Mouse (Mus musculus) right cerebral cortex, postnatal 10 days (tissue): ENCODE measurements around the gene Ppme1.

Experiments
- DNase-seq, 2 experiments: peaks; one replicate each; pipeline ENCODE4 v3.0.0; 2021; ENCODE audit warnings: low spot score in 2 of 2

The Ppme1 gene

DNA sequence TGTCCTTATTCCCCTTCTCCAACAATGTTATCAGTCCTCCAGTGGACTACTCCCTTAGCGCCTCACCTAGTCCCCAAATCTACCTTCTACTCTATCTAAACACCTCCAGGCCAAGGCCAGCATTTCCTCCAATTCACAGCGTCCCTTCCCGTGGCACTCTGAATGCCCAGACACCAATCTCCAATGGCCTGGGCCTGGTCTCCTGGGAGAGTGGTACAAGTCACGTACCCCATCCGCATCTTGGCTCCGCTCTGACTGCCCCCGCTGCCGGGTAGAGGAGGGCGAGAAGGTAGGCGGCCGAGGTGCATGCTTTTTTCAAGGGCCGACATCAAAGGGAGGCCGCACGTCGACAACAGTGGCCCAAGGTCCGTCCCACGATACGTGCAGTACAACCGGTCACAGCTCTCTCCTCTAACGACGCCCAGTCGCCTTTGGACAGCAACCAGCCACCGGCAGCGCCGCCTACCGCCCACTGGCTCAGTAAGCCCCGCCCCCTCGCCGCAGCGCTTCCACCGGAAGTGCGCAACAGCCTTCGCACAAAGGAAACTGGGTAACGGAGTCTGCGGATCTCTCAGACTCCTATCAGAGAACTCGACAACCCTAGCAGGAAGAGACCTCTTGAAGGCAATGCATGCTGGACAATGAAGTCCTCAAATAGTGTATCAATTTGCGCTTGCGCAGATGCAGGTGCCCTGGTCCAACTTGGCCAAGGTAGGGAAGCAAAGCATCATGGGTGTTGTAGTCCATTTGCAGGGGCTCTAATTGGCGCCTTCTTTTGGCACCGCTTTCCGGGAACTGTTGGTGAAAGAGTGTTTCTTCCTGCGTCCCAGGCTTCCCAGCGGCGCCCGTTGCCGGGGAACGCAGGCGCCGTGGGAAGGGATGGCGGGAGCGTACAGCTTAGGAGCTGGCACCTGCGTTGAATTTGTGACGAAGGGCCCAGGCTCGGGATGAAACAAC, at the start of gene Ppme1, which contains the start of gene C2cd3:
Ppme1 (minus strand) TSS at position 813 of the 957 bp plus-strand sequence.
C2cd3 (plus strand) TSS at position 739 of the 957 bp plus-strand sequence.
- DNase-seq: peak; percentile 99 to 100

DNA sequence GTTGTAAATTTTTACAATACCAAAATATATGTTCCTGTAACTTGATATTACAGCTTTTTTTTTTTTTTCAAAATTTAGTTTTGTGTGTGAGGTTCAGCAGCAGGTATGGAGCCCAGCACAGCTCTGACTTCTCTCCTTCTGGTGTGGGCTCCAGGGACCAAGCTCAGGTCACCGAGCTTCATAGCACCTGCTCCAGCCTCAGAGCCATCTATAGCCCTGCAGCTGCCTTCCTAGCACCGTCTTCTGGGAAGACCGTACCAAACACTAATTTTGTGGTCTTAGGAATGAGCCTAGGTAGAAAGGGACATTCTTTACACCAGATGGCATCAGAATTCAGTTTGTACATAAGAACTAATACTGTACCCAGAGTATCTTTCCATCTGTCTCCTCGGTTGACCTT, 36.6 kb upstream of the Ppme1 start:
- no peak for DNase-seq

DNA sequence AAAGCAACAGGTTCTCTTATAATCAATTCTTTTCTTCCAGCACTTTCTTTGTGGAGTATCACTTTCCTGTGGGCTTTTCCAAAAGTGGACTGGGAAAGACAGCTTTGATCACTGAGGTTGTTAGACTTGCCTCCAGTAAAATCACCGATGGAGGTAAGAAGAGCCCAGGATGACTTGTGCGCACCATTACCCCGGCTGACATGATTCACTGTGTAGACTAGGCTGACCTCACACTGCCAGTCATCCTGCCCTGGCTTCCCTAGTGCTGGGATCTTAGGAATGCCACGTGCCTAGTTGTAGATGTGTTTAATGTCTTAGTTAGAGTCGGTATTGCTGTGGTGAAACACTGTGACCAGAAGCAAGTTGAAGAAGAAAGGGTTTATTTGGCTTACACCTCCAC, 35.6 kb upstream of the Ppme1 start:
- no peak for DNase-seq

DNA sequence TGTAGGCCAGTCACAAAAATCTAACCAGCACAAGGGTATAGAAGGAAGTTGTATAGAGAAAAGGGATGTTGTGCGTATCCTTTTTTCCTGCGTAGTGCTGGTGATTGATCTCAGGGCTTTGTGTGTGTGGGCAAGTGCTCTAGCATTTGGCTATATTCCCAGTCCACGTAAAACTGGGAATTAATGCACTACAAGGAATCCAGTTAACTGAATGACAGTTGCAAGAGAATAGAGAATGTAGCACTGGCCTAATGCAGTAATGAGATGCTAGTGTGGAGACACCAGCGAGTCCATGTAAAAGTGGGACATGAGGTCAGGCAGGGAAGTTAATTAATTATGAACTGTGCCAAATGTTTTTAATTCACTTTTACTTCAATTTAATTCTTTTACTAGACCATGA, 30.6 kb upstream of the Ppme1 start:
- DNase-seq: no peak

DNA sequence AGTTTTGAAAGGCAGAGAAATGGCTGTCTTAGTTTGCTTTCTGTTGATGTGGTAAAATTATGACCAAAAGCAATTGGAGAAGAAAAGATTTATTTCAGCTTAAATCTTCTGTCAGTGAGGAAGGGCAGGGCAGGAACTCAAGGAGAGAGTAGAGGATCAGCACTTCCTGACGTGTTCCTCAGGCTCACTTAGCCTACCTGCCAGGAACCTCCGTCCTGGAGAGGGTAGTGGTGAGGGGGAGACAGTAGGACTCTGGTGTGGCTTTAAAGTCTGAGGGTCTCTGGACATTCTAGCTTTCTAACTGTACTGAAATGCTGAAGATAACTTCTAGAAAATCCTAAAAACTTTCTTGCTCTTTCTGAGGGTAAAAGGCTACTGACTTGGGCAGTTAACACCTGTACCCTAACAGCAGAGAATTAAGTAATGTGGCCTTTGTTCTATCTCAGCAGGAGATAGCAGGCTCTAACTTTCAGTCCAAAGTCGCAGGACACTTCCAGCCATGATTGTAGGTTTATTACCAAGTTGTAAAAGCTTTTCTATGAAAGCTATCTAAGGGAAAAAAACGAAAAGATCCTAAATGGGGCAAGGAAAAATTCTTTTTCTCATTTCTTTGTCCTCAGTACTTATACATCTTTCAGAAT, 28.9 kb upstream of the Ppme1 start:
- DNase-seq: no peak

DNA sequence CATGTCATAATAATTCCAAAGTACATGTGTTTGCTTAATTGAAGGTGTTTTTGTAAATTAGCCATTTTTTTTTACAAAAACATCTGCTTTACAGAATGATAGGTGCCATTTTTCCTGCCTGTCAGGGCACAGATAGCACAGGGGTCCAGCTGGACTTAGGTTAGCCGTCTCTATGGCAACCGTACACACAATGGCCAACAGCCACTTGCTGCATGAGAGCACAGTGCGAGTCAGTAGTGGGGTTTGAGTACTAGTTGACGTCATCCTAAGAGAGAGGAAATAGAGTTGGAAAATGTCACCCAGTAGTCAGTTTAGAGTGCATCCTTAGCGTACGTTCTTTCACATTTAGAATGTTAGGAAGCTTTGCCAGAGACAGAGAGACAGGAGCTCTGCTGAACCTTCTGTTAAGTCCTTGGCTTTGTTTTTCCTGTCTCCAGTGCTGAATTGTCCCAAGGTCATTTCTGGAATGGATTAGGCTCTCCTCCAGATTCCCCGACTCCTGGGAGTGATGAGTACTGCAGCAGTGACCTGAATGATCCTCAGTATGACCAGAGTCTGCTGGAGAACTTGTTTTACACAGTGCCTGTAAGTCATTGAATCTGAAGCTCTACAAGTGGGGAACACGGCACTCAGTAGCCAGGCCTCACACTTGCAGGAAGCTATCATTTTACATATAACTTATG, 27.3 kb upstream of the Ppme1 start:
- DNase-seq: no peak

DNA sequence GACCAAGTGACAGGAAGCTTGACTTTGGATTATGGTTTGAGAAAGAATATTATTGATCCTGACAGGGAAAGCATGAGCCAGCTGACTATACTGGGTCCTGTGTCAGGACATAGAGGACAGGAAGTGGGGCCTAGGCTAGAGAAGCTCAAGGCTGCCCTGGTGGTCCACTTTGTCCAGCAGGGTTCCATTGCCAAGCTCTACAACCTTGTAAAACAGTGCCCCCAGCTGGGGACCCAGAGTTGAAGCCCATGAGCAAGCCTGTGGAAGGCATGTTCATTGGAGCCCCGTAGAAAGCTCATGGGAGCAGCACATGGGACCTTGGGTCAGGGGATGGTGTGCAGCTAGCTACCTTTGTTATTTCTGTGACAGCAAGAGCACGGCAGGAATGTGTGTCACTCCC, 20.2 kb upstream of the Ppme1 start:
- peak in 1 of 2 experiments; percentile 41 for DNase-seq

DNA sequence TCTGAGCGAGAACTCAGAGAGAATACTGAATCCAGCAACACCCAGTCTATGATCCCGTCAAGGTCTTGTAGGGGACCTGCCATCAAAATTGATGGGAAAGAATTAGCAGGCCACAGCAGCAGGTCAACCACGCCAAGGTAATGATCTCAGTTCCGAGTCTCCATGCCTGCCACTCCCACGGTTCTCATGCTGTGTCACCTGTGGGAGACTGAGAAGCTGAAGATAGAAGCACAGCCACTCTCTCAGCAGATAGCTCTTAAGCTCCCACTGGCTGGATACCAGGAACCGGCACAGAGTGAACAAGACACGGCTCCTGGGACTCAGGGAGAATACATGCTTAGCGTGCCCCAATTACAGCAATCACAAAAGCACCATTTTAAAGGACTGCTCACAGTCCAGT, 18.1 kb upstream of the Ppme1 start:
- no peak for DNase-seq

DNA sequence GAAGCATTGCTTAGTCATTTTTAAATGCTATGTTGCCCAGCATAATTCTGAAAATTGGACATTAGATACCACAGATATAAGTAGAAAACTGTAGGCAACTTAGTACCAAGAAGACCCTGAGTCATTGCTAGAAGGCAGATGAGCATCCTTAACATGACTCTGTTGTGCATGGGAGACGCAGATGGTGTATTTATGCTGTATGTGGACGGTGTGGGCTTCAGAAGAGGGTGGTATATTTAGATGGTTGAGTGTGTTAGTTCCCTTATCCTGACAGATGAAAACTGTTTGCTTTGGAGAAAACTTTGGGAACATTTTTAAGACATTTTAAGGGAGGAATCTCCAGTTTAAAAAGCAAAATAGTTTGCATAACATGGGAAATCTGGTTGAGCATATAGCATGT, 16.1 kb upstream of the Ppme1 start:
- peak in 1 of 2 experiments; percentile 43 for DNase-seq

DNA sequence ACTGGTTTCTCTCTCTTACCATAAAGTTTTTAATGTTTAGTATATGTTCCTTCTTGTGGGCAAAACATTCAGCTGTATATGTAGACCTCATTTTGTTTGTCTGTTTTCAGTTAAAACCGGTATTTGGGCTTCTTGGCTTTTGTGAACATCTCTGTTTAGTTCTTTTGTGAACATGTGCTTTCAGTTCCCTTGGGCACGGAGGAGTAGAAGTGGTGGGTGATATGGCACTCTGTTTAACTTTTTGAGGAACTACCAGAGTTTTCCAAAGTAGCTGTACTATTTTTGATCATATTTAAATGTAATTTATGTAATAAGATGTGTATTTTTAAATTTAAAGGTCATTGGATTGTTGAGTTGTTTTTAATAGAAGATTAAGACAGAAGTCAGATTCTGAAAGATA, 11.1 kb upstream of the Ppme1 start:
- DNase-seq: no peak

DNA sequence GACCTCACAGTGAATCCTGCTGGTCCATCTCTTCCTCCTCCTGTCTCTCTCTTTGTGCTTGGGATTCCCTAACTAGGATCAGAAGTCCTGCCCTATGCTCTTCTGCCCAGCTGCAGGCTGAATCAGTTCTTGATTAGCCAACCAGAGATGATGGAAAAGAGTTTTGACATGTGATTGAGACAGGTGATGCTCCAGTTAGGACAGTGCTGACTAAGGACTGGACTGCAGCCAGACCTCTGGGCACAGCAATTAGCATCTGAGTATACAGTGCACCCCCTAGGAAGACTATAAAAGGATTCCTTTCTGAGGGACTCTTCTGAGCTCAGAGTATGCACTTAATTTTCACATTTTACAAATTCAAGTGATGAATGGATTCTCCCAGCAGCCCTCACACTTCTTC, 9.1 kb upstream of the Ppme1 start:
- no peak for DNase-seq

DNA sequence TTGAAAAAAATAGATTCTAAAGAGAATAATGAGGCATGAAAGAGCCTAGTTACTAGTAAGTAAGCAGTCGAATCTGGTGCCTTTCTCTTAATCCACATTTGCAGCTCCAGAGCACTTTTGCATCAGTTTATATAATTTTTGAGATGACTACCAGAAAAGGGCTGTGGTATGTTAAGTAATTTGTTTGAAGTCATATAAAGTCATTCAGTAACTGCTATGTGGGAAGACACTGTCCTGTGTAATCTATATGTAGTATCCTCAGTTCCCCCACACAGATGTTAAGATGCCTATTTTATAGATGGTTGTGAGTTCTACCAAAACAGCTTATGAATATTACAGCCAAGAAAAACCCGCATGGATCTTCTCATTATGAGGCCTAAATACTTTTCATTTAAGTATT, 6.2 kb upstream of the Ppme1 start:
- no peak for DNase-seq

DNA sequence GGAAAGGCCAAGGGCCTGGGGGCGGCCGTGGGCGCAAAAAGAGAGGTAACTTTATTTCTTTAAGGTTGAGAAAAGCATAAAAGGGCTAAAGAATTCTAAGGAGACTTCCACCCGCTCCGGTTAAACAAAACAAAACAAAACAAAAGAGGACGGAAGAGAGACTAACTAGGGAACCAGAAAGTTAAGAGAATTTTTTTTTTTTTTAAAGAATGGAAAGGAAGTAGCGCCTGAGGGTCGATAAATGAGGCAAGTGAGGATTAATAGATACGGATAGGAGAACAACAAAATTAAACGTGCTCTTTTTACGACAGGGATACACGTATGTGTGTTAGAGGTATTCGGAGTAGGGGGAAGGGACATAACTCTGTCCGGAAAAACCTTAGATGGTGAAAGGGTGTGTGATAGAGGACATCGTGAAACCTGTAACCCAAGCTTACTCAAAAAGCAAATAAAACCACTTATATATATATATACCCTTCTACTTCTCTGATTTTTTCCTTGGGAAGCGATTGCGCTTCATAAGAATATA, 409 bp upstream of the Ppme1 start:
- DNase-seq: no peak

DNA sequence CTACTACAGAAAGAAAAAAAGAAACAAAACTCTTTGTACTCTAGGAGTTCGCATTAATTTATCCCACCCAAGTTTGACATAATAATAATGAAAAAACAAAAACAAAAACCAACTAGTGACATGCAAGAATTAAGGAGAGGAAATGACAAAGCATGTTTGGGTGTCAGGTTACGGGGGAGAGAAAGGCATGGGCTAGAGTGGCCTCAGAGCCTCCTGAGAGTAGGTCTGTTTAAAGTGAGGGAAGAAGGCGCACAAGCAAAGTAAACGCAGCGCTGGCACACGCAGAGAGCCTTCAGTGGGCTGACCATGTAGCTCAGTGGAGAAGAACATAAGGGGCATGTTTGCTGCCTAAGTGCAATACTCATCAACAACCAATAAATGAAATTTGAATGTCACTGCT, 7.2 kb downstream of the Ppme1 start:
- no peak for DNase-seq

DNA sequence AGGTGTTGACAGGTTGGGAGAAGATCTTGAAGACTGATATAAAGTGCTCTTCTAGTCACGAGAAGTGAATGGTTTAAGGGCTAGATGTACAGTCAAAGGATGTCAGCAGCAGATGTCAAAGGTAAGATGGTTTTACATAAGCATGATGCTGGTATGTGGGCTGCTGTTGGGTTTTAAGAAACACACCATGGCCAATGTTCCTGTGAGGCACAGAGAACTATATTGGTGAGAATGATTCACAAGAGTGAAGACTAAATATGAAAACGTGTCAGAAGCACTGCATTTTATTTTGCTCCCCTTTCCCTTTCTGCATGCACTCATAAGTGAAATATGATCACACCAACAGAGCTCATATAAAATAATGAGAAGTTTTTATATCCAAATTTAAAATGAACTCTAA, 8.9 kb downstream of the Ppme1 start:
- no peak for DNase-seq

DNA sequence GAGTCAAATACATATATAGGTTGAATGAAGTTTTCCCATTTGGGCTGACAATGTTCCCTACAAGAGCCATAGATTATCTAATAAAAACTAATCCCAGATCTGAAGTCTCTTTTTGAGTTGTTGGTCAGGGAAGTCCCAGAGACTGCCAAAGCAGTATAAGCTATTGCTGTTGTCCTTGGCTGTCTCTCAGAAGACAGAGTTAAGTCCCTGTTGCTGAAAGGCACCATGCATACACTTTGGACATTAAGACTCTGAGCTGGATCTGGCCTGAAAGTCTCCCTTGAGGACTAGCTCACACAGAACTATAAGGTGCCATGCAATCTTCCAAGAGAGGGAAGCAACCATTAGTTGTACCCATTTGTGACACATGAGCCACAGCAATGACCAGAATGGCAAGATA, 14.3 kb downstream of the Ppme1 start:
- no peak for DNase-seq

DNA sequence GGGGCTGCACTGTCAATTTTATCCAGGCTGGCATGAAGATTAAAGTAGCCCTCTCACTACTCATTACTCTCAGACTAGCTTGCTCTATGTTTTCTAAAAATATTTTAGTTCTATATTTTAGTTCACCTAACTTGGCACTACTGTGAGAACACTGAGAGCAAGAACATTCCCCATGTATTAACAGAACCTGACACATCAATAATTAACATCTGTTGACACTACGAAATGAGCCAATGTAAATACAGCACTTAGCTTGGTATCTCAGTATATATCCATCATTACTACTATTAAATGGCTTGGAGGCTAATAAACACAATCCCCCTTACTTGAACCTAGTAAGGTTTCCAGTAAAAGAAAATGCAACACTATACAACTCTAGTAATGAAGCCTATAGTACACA, 15.3 kb downstream of the Ppme1 start:
- DNase-seq: no peak

DNA sequence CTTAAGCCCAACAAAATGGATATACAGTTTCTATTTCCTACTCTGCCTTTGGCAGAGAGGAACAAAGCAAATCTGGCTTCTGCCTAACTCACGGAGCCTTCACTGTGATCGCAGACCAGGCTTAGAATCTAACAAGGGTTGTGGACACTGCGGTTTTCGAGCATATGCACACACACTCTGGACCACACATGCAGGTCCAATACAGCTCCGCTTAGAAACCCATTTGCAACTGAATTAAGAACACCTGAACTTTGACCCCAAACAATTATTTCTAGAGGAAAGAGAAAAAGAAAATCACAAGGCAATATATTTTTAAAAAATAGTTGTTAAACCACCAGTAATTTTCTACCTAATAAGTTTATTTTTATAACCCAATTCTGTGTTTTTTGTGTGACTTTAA, 15.8 kb downstream of the Ppme1 start:
- DNase-seq: no peak

DNA sequence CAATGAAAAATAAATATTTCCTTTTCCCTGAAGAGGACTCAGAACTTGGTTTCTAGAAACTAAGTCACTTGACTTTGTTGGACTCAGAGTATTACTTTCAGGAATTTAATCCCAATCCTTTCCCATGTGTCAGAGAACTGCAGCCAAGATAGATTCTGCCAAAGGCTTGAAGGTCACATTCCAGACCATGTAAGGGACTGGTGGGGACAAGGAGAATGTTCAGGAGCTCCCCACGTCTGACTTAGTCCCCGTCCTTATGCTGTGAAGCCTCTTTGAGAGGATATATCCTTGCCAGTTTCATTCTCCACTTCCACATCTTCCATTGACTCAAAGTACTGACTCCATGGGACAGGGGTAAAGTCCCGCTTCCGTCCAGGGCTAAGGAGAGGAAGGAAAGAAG, 17.1 kb downstream of the Ppme1 start:
- no peak for DNase-seq

DNA sequence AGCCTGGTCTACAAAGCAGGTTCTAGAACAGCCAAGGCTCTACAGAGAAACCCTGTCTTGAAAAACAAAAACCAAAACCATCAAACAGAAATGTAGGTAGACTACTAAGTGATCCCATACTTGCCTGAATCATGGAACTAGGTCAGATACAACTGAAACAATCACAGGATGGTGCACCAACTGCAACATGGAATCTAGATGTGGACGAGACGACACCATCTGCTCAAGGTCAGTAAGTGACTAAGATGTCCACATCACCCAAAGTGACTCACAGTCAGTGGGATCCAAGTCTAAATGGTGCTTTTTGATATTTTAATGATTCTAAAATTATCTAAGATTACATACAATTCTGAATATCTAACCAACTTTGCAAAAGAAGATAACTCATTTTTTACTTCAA, 36.2 kb downstream of the Ppme1 start:
- no peak for DNase-seq

DNA sequence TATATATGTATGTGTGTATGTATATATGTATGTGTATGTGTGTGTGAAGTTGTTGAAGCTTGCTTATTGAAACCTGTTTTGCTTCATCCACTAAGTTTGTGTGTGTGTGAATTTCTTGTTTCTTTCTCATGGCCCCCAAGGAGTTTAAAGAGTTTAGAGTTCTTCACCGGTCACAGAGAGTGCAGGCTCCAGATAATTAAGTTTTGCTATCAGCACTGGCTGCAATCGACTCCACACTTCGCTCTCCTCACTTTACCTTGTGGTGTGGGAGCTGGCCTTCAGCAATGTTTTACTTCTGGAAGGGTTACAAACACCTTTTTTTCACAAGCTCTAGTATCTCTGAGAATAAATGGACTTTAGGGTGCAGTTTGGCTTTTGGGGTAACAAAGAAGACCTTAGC, 40.8 kb downstream of the Ppme1 start:
- DNase-seq: no peak

DNA sequence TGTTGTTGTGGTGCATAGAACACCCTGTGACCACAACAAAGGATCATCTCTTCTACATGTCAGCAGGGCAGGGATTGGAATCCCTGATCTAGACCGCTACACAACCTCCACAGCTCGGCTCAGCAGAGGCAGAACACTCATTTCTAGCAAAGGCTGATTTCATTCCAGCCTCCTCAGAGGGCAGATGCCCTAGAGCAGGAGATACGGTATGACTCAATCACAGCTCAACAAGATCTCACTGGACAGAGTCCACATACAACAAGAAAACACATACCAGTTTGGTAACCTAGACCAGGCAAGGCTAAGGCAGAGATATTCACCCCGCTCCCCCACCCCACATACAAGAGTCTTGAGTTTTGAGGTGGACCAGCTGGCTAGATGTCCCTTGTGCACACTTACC, 43.5 kb downstream of the Ppme1 start:
- DNase-seq: no peak
